Mouse (Mus musculus): Measurements from ENCODE around the gene Tlr13. TPM values are rescaled to one million over a fixed set of nuclear protein-coding genes. Genes with fewer than 3 reads are reported as not detected.

Tlr13 gene
- polyA plus RNA-seq (2014; fragmentation: Nextera tagmentation; extraction: Ambion mirVana), result 0.77 and 1.2 TPM in 2 replicates

GRCm38 (mm10) chrX:106142936-106143335 is at the start of gene Tlr13:
Tlr13 (plus strand) TSS chrX:106143204.
- no peaks in the 10 kb centered on the region for H3K36me3 ChIP-seq (ENCODE audit: control insufficient read depth, insufficient read depth, low read length)
- no peak within 1 kb of the TSS for H3K4me3 ChIP-seq (ENCODE audit: low read depth, low read length)
- H3K27me3 ChIP-seq (replicated peaks; ENCODE audit: control insufficient read depth, insufficient read depth, low read length), result no peaks in the 10 kb centered on the region
- DNase-seq (ENCODE audit: low spot score) (no peak), ATAC-seq (replicated peaks; ENCODE audit: low FRiP score, low TSS enrichment, low read depth) (no peak)
- H3K9me3 ChIP-seq (ENCODE audit: control insufficient read depth, low read length), result no peaks in the 10 kb centered on the region
- H3K9ac ChIP-seq (ENCODE audit: low read length), result no peak within 1 kb of the TSS
- no peak within 1 kb of the TSS for H3K27ac ChIP-seq (ENCODE audit: low read depth)
- no peak within 1 kb of the TSS for H3K4me2 ChIP-seq (ENCODE audit: low read length)
- 89% methylated on average over 6 of the region's 6 CpGs for WGBS
- no peaks in the 10 kb centered on the region for H3K4me1 ChIP-seq (replicated peaks; ENCODE audit: control insufficient read depth, insufficient read depth, low read length)

- Histone ChIP-seq H3K9me3 (ENCODE audit: control insufficient read depth, low read length) (no peaks in the 10 kb centered on the region), H3K9ac (ENCODE audit: low read length) (no peak overlapping the region), H3K27me3 (replicated peaks; ENCODE audit: control insufficient read depth, insufficient read depth, low read length) (no peaks in the 10 kb centered on the region), H3K27ac (ENCODE audit: low read depth) (no peak overlapping the region), H3K4me3 (ENCODE audit: low read depth, low read length) (no peak overlapping the region), H3K36me3 (ENCODE audit: control insufficient read depth, insufficient read depth, low read length) (peaks cover 30% of the 10 kb centered on the region), H3K4me1 (replicated peaks; ENCODE audit: control insufficient read depth, insufficient read depth, low read length) (no peaks in the 10 kb centered on the region), H3K4me2 (ENCODE audit: low read length) (no peak overlapping the region)
- no peak for ATAC-seq (replicated peaks; ENCODE audit: low FRiP score, low TSS enrichment, low read depth)
- no peak for DNase-seq (ENCODE audit: low spot score)
- 45% methylated on average over 2 of the region's 2 CpGs for WGBS
Measured at GRCm38 (mm10) chrX:106105464-106105863, 37.5 kb upstream of the Tlr13 start.

DNA sequence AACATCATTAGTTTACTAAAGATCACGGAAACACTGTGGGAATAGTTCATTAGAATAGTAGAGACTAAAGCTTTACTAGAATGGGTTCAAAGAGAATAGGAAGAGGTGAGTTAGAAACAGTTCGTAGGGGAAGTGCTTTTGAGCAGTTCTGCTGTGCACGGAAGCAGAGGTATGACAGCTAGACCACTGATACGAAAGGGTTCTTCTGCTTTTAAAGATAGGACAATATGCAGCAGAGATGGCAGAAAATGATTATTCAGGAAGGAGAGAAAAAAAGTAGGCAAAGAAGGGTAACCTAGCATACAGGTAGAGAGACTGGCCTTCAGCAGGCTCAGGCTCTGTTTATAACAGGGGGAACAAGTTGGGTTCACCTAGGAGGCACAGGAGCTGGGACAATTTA is 29.1 kb upstream of the Tlr13 start:
- Histone ChIP-seq H3K4me3 (ENCODE audit: low read depth, low read length) (no peak overlapping the region), H3K4me1 (replicated peaks; ENCODE audit: control insufficient read depth, insufficient read depth, low read length) (no peaks in the 10 kb centered on the region), H3K27me3 (replicated peaks; ENCODE audit: control insufficient read depth, insufficient read depth, low read length) (no peaks in the 10 kb centered on the region), H3K9ac (ENCODE audit: low read length) (no peak overlapping the region), H3K4me2 (ENCODE audit: low read length) (no peak overlapping the region), H3K9me3 (ENCODE audit: control insufficient read depth, low read length) (no peaks in the 10 kb centered on the region), H3K36me3 (ENCODE audit: control insufficient read depth, insufficient read depth, low read length) (peaks cover 16% of the 10 kb centered on the region; the same call in 1 of the 2 replicates), H3K27ac (ENCODE audit: low read depth) (no peak overlapping the region)
- 90% methylated on average over 4 of the region's 4 CpGs for WGBS
- ATAC-seq (replicated peaks; ENCODE audit: low FRiP score, low TSS enrichment, low read depth) (no peak), DNase-seq (ENCODE audit: low spot score) (no peak)

- WGBS, result 80% methylated on average over 1 of the region's 1 CpGs
- ATAC-seq (replicated peaks; ENCODE audit: low FRiP score, low TSS enrichment, low read depth) (no peak), DNase-seq (ENCODE audit: low spot score) (no peak)
- no peak overlapping the region for H3K9ac ChIP-seq (ENCODE audit: low read length)
- no peaks in the 10 kb centered on the region for H3K4me1 ChIP-seq (replicated peaks; ENCODE audit: control insufficient read depth, insufficient read depth, low read length)
- H3K27me3 ChIP-seq (replicated peaks; ENCODE audit: control insufficient read depth, insufficient read depth, low read length), result no peaks in the 10 kb centered on the region
- H3K9me3 ChIP-seq (ENCODE audit: control insufficient read depth, low read length), result no peaks in the 10 kb centered on the region
- H3K27ac ChIP-seq (ENCODE audit: low read depth), result no peak overlapping the region
- peaks cover 16% of the 10 kb centered on the region; the same call in 1 of the 2 replicates for H3K36me3 ChIP-seq (ENCODE audit: control insufficient read depth, insufficient read depth, low read length)
- no peak overlapping the region for H3K4me2 ChIP-seq (ENCODE audit: low read length)
- no peak overlapping the region for H3K4me3 ChIP-seq (ENCODE audit: low read depth, low read length)
Measured at GRCm38 (mm10) chrX:106114674-106115073, 28.3 kb upstream of the Tlr13 start.

GRCm38 (mm10) chrX:106122823-106123222 is 20.2 kb upstream of the Tlr13 start:
- no peaks in the 10 kb centered on the region for H3K4me1 ChIP-seq (replicated peaks; ENCODE audit: control insufficient read depth, insufficient read depth, low read length)
- H3K4me3 ChIP-seq (ENCODE audit: low read depth, low read length), result no peak overlapping the region
- 77% methylated on average over 2 of the region's 2 CpGs for WGBS
- H3K4me2 ChIP-seq (ENCODE audit: low read length), result no peak overlapping the region
- no peaks in the 10 kb centered on the region for H3K27me3 ChIP-seq (replicated peaks; ENCODE audit: control insufficient read depth, insufficient read depth, low read length)
- H3K9ac ChIP-seq (ENCODE audit: low read length), result no peak overlapping the region
- DNase-seq (ENCODE audit: low spot score), result no peak
- no peak overlapping the region for H3K27ac ChIP-seq (ENCODE audit: low read depth)
- no peak for ATAC-seq (replicated peaks; ENCODE audit: low FRiP score, low TSS enrichment, low read depth)
- H3K36me3 ChIP-seq (ENCODE audit: control insufficient read depth, insufficient read depth, low read length), result peaks cover 31% of the 10 kb centered on the region
- H3K9me3 ChIP-seq (ENCODE audit: control insufficient read depth, low read length), result no peaks in the 10 kb centered on the region

DNA sequence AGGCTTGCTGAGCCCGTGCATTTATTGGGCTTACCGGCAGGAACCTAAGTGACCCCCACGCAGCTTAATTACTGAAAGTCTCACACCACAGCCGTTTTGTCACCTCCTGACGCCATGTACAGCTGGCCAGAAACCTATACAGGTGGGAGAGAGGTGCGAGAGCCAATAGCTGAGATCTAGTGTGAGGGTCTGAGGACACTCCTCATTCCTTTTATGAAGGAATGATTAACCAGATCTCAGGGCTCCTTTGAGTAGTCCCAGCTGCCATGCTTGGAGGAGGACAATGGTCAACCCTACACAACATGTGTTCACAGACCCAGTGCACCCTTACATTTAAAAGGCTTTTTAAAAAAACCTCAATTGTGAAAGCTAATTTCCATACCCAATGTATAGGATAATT is 14.7 kb upstream of the Tlr13 start:
- WGBS, result 75% methylated on average over 6 of the region's 6 CpGs
- Histone ChIP-seq H3K9me3 (ENCODE audit: control insufficient read depth, low read length) (no peaks in the 10 kb centered on the region), H3K27ac (ENCODE audit: low read depth) (no peak overlapping the region), H3K4me2 (ENCODE audit: low read length) (no peak overlapping the region), H3K27me3 (replicated peaks; ENCODE audit: control insufficient read depth, insufficient read depth, low read length) (no peaks in the 10 kb centered on the region), H3K4me3 (ENCODE audit: low read depth, low read length) (no peak overlapping the region), H3K9ac (ENCODE audit: low read length) (no peak overlapping the region), H3K4me1 (replicated peaks; ENCODE audit: control insufficient read depth, insufficient read depth, low read length) (no peaks in the 10 kb centered on the region), H3K36me3 (ENCODE audit: control insufficient read depth, insufficient read depth, low read length) (peaks cover 17% of the 10 kb centered on the region)
- DNase-seq (ENCODE audit: low spot score) (no peak), ATAC-seq (replicated peaks; ENCODE audit: low FRiP score, low TSS enrichment, low read depth) (no peak)

DNA sequence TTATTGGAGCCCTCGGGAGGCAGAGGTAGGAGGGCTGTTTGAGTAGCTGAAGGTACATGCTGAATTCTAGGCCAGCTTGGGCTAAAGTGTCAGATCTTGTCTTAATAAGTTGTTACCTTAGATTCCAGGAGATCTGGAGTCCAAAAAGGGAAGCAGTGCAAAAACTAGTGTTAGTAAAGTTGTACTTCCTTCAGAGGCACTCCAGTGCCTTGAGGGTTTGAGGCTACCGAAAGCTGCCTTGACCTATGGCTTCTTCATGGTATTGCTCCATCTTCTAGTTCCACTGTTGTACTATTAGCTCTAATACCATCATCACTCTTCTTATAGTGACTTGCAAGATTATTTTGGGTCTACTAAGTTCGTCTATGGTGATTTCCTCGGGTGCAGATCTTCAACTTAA is 13.1 kb upstream of the Tlr13 start:
- Histone ChIP-seq H3K4me1 (replicated peaks; ENCODE audit: control insufficient read depth, insufficient read depth, low read length) (no peaks in the 10 kb centered on the region), H3K4me2 (ENCODE audit: low read length) (no peak overlapping the region), H3K27me3 (replicated peaks; ENCODE audit: control insufficient read depth, insufficient read depth, low read length) (no peaks in the 10 kb centered on the region), H3K9ac (ENCODE audit: low read length) (no peak overlapping the region), H3K36me3 (ENCODE audit: control insufficient read depth, insufficient read depth, low read length) (0 out of 2 replicates have a peak, but pooled peaks cover 5% of the 10 kb centered on the region), H3K4me3 (ENCODE audit: low read depth, low read length) (no peak overlapping the region), H3K9me3 (ENCODE audit: control insufficient read depth, low read length) (no peaks in the 10 kb centered on the region), H3K27ac (ENCODE audit: low read depth) (no peak overlapping the region)
- ATAC-seq (replicated peaks; ENCODE audit: low FRiP score, low TSS enrichment, low read depth) (no peak), DNase-seq (ENCODE audit: low spot score) (no peak)
- WGBS, result 89% methylated on average over 4 of the region's 4 CpGs

DNA sequence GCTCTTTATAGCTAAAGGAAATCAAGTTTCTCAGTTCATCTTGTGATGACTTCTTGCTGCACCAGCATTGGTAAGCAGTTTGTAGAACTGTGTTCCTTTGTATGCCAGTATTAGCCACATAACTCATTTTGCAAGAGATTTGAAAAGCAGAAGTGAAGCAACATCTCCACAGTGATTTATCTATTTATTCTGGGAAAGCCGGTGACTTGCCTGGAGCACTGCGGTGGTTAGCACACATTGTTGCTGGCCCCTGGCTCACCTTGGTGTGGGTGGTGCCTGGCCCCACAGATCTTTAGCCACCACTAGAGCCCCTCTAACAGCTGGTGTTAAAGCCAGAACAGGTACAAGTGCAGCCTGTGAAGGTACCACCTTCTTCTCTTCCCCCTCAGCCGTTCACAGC is 8.1 kb upstream of the Tlr13 start:
- no peak for ATAC-seq (replicated peaks; ENCODE audit: low FRiP score, low TSS enrichment, low read depth)

GRCm38 (mm10) chrX:106135484-106135883 is 7.5 kb upstream of the Tlr13 start:
- 84% methylated on average over 4 of the region's 4 CpGs for WGBS
- no peak overlapping the region for H3K4me3 ChIP-seq (ENCODE audit: low read depth, low read length)
- H3K27me3 ChIP-seq (replicated peaks; ENCODE audit: control insufficient read depth, insufficient read depth, low read length), result no peaks in the 10 kb centered on the region
- H3K4me1 ChIP-seq (replicated peaks; ENCODE audit: control insufficient read depth, insufficient read depth, low read length), result no peaks in the 10 kb centered on the region
- DNase-seq (ENCODE audit: low spot score) (no peak), ATAC-seq (replicated peaks; ENCODE audit: low FRiP score, low TSS enrichment, low read depth) (no peak)
- H3K9ac ChIP-seq (ENCODE audit: low read length), result no peak overlapping the region
- H3K4me2 ChIP-seq (ENCODE audit: low read length), result no peak overlapping the region
- H3K36me3 ChIP-seq (ENCODE audit: control insufficient read depth, insufficient read depth, low read length), result no peaks in the 10 kb centered on the region
- no peak overlapping the region for H3K27ac ChIP-seq (ENCODE audit: low read depth)
- no peaks in the 10 kb centered on the region for H3K9me3 ChIP-seq (ENCODE audit: control insufficient read depth, low read length)

More for the DNA sequence above, 8.1 kb upstream of the Tlr13 start:
- Histone ChIP-seq H3K4me2 (ENCODE audit: low read length) (no peak overlapping the region), H3K4me1 (replicated peaks; ENCODE audit: control insufficient read depth, insufficient read depth, low read length) (no peaks in the 10 kb centered on the region), H3K9ac (ENCODE audit: low read length) (no peak overlapping the region), H3K27me3 (replicated peaks; ENCODE audit: control insufficient read depth, insufficient read depth, low read length) (no peaks in the 10 kb centered on the region), H3K27ac (ENCODE audit: low read depth) (no peak overlapping the region), H3K9me3 (ENCODE audit: control insufficient read depth, low read length) (no peaks in the 10 kb centered on the region), H3K4me3 (ENCODE audit: low read depth, low read length) (no peak overlapping the region), H3K36me3 (ENCODE audit: control insufficient read depth, insufficient read depth, low read length) (no peaks in the 10 kb centered on the region)
- 68% methylated on average over 3 of the region's 3 CpGs for WGBS
- DNase-seq (ENCODE audit: low spot score), result no peak
